Mouse (Mus musculus) forebrain, embryonic 11.5 days (tissue): ENCODE results near the gene Fam196b. TPM values are rescaled to one million over a fixed set of nuclear protein-coding genes. Genes with fewer than 3 reads are reported as not detected.
A peak's percentile ranks its signal among the peaks of the same experiment; 100 is the strongest.

ENCODE experiments used
- ATAC-seq: fragments of 200-750 bp; cut with Nextera tagmentation; replicated peaks from 2 replicates; pipeline ENCODE4 v1.8.0; 2017; ENCODE audit warnings: moderate TSS enrichment; ENCODE audit not compliant: low FRiP score
- DNase-seq: peaks from one replicate; pipeline ENCODE4 v3.0.0-alpha.2; 2017; ENCODE audit warnings: low spot score
- H3K27ac ChIP-seq: fragments of 300-500 bp; sonication (generic); 2 replicates; pipeline ENCODE4 v1.5.1; 2014; ENCODE audit warnings: low read depth, low read length
- H3K27me3 ChIP-seq: fragments of 300-500 bp; sonication (generic); 2 replicates; pipeline ENCODE4 v1.6.1; 2014; ENCODE audit warnings: mild to moderate bottlenecking, low read length, mixed read lengths; ENCODE audit not compliant: control insufficient read depth, insufficient read depth
- H3K36me3 ChIP-seq: fragments of 300-500 bp; sonication (generic); 2 replicates; pipeline ENCODE4 v1.6.1; 2014; ENCODE audit warnings: mild to moderate bottlenecking, low read length, moderate library complexity, mixed read lengths; ENCODE audit not compliant: control insufficient read depth, insufficient read depth
- H3K4me1 ChIP-seq: fragments of 300-500 bp; sonication (generic); replicated peaks from 2 replicates; pipeline ENCODE4 v1.6.1; 2014; ENCODE audit warnings: low read length, mixed read lengths; ENCODE audit not compliant: control insufficient read depth, insufficient read depth
- H3K4me2 ChIP-seq: fragments of 300-500 bp; sonication (generic); 2 replicates; pipeline ENCODE4 v1.6.1; 2014; ENCODE audit warnings: low read depth, mild to moderate bottlenecking, low read length, moderate library complexity, mixed read lengths; ENCODE audit not compliant: severe bottlenecking
- H3K4me3 ChIP-seq: fragments of 300-500 bp; sonication (generic); 2 replicates; pipeline ENCODE4 v1.5.1; 2014; ENCODE audit warnings: low read depth, low read length
- H3K9ac ChIP-seq: fragments of 300-500 bp; sonication (generic); 2 replicates; pipeline ENCODE4 v1.6.1; 2014; ENCODE audit warnings: low read length
- H3K9me3 ChIP-seq: fragments of 300-500 bp; sonication (generic); 2 replicates; pipeline ENCODE4 v1.6.1; 2016; ENCODE audit warnings: low read length, mixed read lengths; ENCODE audit not compliant: control insufficient read depth
- WGBS: fragments of 180-500 bp; shearing (Covaris S2); extraction: QIAGEN DNeasy Blood & Tissue Kit; methylation state at CpG from one replicate; pipeline ENCODE4 v1.1.7; 2014; 5-methylcytosine and 5-hydroxymethylcytosine counted together
- polyA plus RNA-seq: library from polyadenylated mRNA; unstranded; fragments of >200 nt; fragmentation: Nextera tagmentation; extraction: Ambion mirVana; gene quantifications from 2 replicates; pipeline ENCODE4 v1.2.1, GENCODE M21; 2014

Gene Fam196b
- polyA plus RNA-seq, 1 experiment from 2014 or later = 0.94 TPM

DNA sequence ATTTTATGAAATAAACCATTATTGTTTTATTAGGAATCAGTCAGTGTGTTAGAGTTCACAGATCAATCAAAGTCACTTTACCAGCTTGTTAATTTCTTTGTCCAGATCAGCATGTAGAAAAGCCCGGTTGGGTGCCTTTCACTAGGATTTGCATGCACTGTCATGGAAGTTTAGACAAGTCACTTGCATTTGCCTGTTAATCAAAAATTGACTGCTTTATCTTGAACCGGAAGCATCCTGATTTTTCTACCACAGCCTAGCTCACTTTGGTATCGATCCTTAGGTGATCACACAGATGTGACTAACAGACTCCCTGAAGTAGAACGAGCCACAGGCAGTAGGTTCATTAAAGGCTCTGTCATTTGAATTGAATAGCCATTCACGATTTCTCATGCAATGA, 761 bp downstream of the Fam196b start:
- no peaks in the 10 kb centered on the region for H3K9me3 ChIP-seq
- H3K9ac ChIP-seq = no peak overlapping the region
- no peak overlapping the region for H3K4me3 ChIP-seq
- ATAC-seq = no peak
- no peak overlapping the region for H3K27ac ChIP-seq
- no peak for DNase-seq
- H3K27me3 ChIP-seq = no peaks in the 10 kb centered on the region
- peak overlapping the region; percentile 8; the same call in 1 of the 2 replicates for H3K4me2 ChIP-seq
- 10% methylated on average over 5 of the region's 5 CpGs for WGBS
- no peaks in the 10 kb centered on the region for H3K36me3 ChIP-seq
- H3K4me1 ChIP-seq = no peaks in the 10 kb centered on the region; the same call in 1 of the 2 replicates

DNA sequence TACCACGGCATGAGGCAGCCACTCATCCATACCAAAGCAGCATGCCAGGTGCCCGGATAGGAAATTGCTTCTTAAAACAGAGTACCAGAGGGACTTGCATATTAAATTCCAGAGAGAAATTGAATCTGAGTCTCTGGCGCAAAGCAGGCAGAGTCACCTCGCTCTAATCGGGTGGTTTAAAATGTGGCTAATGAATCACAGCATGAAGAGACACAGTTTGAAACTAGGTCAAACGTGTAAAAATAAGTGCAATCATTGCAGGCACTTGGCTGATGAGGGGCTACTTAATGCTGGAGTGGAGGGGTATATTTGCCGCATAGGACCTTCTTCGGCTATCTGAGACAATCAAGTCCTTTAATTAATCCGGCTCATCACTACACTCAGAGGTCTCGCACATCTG, 1.6 kb downstream of the Fam196b start:
- Histone ChIP-seq H3K4me3 (no peak overlapping the region), H3K9ac (no peak overlapping the region)
- ATAC-seq = no peak

DNA sequence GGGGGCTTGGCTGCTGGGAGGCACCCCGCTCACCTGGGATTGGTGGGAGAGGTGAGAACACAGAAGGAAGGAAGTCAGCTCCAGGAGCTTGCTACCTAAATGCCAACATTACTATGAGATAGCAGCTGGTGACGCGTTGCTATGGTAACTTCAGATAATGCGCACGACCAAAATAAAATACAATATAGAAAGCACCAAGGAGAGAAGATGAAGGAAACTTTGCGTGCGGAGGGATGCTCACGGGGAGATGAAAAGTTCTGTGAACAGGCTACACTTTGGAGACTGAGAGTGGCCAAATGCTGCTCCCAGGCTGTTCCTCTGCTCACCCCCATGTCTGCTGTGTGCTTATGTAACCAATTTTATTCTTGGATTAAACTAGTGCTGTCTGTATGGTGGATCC, 2.4 kb downstream of the Fam196b start:
- Histone ChIP-seq H3K4me3 (no peak overlapping the region), H3K27ac (no peak overlapping the region), H3K27me3 (no peaks in the 10 kb centered on the region), H3K36me3 (no peaks in the 10 kb centered on the region), H3K4me2 (no peak overlapping the region), H3K9me3 (no peaks in the 10 kb centered on the region), H3K9ac (no peak overlapping the region), H3K4me1 (no peaks in the 10 kb centered on the region; the same call in 1 of the 2 replicates)
- DNase-seq (no peak), ATAC-seq (no peak)
- WGBS = 83% methylated on average over 8 of the region's 8 CpGs

More for the DNA sequence above, 1.6 kb downstream of the Fam196b start:
- no peak for DNase-seq
- Histone ChIP-seq H3K27me3 (no peaks in the 10 kb centered on the region), H3K36me3 (no peaks in the 10 kb centered on the region), H3K4me2 (no peak overlapping the region), H3K4me1 (no peaks in the 10 kb centered on the region; the same call in 1 of the 2 replicates), H3K27ac (no peak overlapping the region), H3K9me3 (no peaks in the 10 kb centered on the region)
- WGBS = 43% methylated on average over 10 of the region's 10 CpGs

DNA sequence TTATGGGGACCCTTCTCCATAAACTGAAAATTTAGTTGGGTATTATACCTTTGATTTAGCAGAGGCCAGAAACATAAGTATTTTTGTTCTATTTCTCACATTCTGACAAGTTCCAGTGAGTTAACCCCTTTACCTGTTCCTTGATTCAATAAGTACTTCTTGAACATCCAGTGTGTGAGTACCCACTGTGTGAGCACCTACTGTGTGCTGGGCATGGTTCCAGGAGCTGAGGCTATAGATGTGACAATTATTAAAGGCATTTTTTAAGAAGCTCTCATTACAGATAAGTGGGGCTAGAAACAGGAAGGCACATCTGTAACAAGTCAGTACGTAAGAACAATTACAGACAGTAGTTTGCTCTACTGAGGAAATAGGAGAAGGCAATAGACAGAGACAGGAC, 4.7 kb downstream of the Fam196b start:
- H3K27me3 ChIP-seq = no peaks in the 10 kb centered on the region
- no peak overlapping the region for H3K4me2 ChIP-seq
- H3K27ac ChIP-seq = no peak overlapping the region
- no peak overlapping the region for H3K9ac ChIP-seq
- no peaks in the 10 kb centered on the region for H3K9me3 ChIP-seq
- H3K36me3 ChIP-seq = no peaks in the 10 kb centered on the region
- no peaks in the 10 kb centered on the region; the same call in 1 of the 2 replicates for H3K4me1 ChIP-seq
- no peak for ATAC-seq
- WGBS = 89% methylated on average over 1 of the region's 1 CpGs
- no peak overlapping the region for H3K4me3 ChIP-seq
- DNase-seq = no peak

DNA sequence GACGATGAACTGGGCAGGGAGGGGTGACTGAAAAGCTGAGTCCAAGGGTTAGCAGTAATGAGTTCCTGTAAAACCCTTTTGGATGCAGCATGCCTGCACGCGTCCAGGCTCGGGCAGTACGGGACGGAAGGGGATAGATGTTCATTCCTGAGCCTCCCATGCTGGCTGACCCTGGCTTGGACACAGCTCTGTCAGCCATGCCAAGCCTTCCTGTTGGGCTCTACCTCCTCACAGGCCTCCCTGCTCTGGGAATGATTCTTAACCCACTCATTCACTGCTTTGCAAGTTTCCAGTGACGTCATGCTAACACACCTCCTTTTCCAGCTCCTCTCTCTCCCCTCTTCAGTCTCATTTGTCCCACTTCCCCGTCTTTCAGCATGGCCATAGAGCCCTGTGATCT, 9.0 kb downstream of the Fam196b start:
- 84% methylated on average over 8 of the region's 8 CpGs for WGBS
- DNase-seq = no peak
- H3K27me3 ChIP-seq = no peaks in the 10 kb centered on the region

DNA sequence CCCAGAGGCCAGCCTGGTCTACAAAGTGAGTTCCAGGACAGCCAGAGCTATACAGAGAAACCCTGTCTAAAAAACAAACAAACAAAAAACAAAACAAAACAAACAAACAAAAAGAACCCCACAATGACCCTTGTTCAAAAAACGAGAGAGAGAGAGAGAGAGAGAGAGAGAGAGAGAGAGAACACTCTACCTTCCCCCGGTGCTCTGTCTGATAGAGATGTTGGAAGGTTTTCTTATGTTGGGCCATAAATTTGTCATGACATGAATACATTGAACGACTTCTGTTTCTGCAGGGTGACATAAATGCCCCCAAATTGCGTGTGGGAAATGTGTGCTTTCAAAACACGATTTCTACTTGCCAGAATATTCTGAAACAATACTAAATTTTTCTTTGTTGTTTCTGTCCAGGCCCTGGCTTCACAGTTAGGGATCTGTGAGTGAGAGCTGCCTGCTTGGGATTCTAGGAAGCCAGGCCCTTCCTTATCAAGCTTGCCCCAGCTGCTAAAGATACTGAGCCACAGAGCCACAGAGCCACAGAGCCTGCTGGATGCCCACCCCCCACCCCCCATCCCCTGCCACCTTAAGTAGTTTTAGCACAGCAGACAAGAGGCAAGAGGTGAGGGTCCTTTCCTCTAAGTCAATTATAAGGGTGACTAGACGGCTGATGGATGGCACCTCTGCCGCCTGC, 17.9 kb downstream of the Fam196b start:
- no peak overlapping the region for H3K4me2 ChIP-seq
- ATAC-seq (no peak), DNase-seq (no peak)
- no peak overlapping the region for H3K9ac ChIP-seq
- H3K27ac ChIP-seq = no peak overlapping the region
- no peak overlapping the region for H3K4me3 ChIP-seq
- H3K27me3 ChIP-seq = no peaks in the 10 kb centered on the region
- H3K9me3 ChIP-seq = no peaks in the 10 kb centered on the region
- H3K36me3 ChIP-seq = no peaks in the 10 kb centered on the region
- WGBS = 78% methylated on average over 7 of the region's 7 CpGs
- no peaks in the 10 kb centered on the region for H3K4me1 ChIP-seq

More for the DNA sequence above, 9.0 kb downstream of the Fam196b start:
- Histone ChIP-seq H3K9ac (no peak overlapping the region), H3K9me3 (no peaks in the 10 kb centered on the region), H3K4me1 (no peaks in the 10 kb centered on the region), H3K4me3 (no peak overlapping the region), H3K4me2 (no peak overlapping the region), H3K36me3 (no peaks in the 10 kb centered on the region), H3K27ac (no peak overlapping the region)
- no peak for ATAC-seq

DNA sequence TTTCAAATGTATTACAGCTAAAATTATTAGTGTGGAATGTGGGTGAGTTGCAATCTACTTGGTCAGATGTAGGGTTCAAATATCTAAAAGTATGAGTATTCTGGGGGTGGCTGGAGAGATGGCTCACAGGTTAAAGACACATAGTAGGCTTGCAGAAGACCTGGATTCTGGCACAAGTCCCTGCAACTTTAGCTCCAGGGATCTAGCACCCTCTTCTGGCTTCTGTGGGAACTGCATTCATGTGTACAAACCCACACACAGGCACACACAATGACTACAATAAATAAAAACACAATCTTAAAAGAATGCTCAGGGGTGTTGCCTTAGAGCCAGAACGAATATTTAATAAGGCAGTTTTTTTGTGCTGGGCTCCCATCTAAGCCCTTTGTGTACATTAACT, 23.3 kb downstream of the Fam196b start:
- no peak overlapping the region for H3K27ac ChIP-seq
- H3K9me3 ChIP-seq = no peaks in the 10 kb centered on the region
- H3K4me3 ChIP-seq = no peak overlapping the region
- no peaks in the 10 kb centered on the region for H3K4me1 ChIP-seq
- no peaks in the 10 kb centered on the region for H3K27me3 ChIP-seq
- WGBS = 72% methylated on average over 1 of the region's 1 CpGs
- DNase-seq (no peak), ATAC-seq (no peak)
- H3K9ac ChIP-seq = no peak overlapping the region
- H3K36me3 ChIP-seq = no peaks in the 10 kb centered on the region
- no peak overlapping the region for H3K4me2 ChIP-seq

DNA sequence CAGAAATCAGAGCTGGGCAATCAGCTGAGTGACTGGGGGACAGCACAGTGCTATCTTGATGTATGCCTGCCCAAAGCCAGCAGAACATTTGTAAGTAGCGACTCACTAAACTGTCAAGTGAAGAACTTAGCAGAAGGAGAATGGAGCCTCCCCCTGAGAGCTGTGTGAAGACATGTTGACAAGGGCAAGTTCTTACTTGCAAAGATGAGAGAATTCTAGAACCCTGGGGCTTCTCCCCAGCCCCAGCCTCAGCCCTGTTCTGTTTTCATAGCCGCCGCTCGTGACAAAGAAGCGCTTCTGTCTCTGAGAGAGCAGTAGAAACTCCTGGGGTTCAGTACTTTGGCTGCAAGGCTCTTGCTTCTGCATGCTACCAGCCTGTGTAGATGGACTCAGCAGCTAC, 25.1 kb downstream of the Fam196b start:
- Histone ChIP-seq H3K4me1 (no peaks in the 10 kb centered on the region), H3K27ac (no peak overlapping the region), H3K9me3 (no peaks in the 10 kb centered on the region)

DNA sequence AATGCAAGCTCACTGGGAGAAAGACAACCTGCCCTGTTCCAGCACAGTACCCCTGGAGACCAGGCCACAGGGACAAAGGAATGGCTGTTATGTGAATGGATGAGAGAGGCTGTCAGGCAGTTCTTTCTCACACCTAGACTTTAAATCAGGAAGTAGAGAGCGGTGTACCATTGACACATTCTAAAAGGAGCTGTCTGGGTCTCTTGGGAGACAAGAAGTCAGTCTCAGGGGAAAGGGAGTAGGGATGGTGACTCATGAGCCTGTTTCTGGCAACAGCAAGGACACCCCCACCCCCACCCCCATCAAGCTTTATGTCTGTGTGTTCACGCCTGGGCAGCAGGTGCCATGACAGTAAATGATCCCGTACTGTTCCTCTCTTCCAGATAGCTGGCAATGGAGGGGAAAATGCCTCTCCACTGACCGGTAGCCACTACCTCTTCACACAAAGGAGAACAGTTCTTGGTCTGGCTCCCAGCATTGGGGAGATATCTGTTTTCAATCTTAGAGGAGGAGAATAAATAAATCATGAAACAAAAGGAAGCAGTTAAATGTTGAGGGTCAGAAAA, 29.2 kb downstream of the Fam196b start:
- H3K4me2 ChIP-seq = no peak overlapping the region
- no peak overlapping the region for H3K27ac ChIP-seq
- H3K9me3 ChIP-seq = no peaks in the 10 kb centered on the region
- WGBS = 85% methylated on average over 4 of the region's 4 CpGs
- no peak overlapping the region for H3K9ac ChIP-seq
- H3K27me3 ChIP-seq = no peaks in the 10 kb centered on the region
- no peak for ATAC-seq
- H3K4me1 ChIP-seq = no peaks in the 10 kb centered on the region
- H3K36me3 ChIP-seq = no peaks in the 10 kb centered on the region
- no peak for DNase-seq
- no peak overlapping the region for H3K4me3 ChIP-seq

More for the DNA sequence above, 25.1 kb downstream of the Fam196b start:
- no peak overlapping the region for H3K9ac ChIP-seq
- no peak overlapping the region for H3K4me3 ChIP-seq
- no peak for DNase-seq
- no peak for ATAC-seq
- H3K4me2 ChIP-seq = no peak overlapping the region
- H3K36me3 ChIP-seq = no peaks in the 10 kb centered on the region
- H3K27me3 ChIP-seq = no peaks in the 10 kb centered on the region
- 86% methylated on average over 5 of the region's 5 CpGs for WGBS
